Mouse (Mus musculus) bone marrow macrophage, adult 2 months (primary cell): Measurements from ENCODE around the gene Vim. TPM values are rescaled to one million over a fixed set of nuclear protein-coding genes. Genes with fewer than 3 reads are reported as not detected.
A peak's percentile ranks its signal among the peaks of the same experiment; 100 is the strongest.

Experiments used
- H3K27ac ChIP-seq: 2 replicates; pipeline ENCODE4 v1.5.1; 2012; ENCODE audit warnings: low read depth, low read length; ENCODE audit not compliant: insufficient read depth
- H3K4me1 ChIP-seq: 2 replicates; pipeline ENCODE4 v1.6.1; 2012; ENCODE audit warnings: low read length; ENCODE audit not compliant: control insufficient read depth, insufficient read depth
- H3K4me3 ChIP-seq: 2 replicates; pipeline ENCODE4 v1.5.1; 2012; ENCODE audit warnings: mild to moderate bottlenecking, low read length, moderate library complexity; ENCODE audit not compliant: insufficient read depth
- CTCF ChIP-seq: IDR thresholded peaks from 2 replicates; pipeline ENCODE4 v1.5.1; 2012; ENCODE audit warnings: low read depth, mild to moderate bottlenecking, low read length, moderate library complexity
- POLR2A ChIP-seq: IDR thresholded peaks from 2 replicates; pipeline ENCODE4 v1.6.1; 2012; ENCODE audit warnings: mild to moderate bottlenecking, low read depth, low read length, borderline replicate concordance
- polyA plus RNA-seq: library from polyadenylated mRNA; stranded (reverse); fragments of >200 nt; gene quantifications from 2 replicates; pipeline ENCODE4 v1.2.4, GENCODE M21; 2012; ENCODE audit not compliant: missing spikeins, insufficient read depth, insufficient read length

The Vim gene
- polyA plus RNA-seq, 1 experiment = 1,732 TPM

DNA sequence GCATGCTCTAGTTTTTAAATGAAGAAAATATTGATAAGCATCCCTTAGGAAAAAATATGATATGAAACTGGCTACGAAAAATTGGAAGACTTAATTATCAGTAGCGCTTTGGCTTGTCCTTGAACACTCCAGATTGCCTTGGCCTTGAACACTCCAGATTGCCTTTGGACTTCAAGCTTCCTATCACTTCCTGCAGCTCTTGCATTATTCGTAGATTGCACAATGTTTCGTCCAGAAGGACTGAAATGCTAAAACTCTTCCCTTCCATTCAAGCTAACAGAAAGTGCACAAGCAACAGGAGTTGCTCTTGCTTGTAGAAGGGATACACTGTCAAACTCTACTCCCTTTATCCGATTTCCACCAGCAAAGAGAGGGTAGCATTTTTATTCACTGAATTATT is 14.4 kb upstream of the Vim start:
- Histone ChIP-seq H3K4me1 (peaks cover 32% of the 10 kb centered on the region), H3K27ac (peak overlapping the region; percentile 57), H3K4me3 (no peak overlapping the region)
- no peak for TF ChIP-seq CTCF
- TF ChIP-seq POLR2A = no peak

GRCm38 (mm10) chr2:13559729-13560128 is 14.0 kb upstream of the Vim start:
- no peak for TF ChIP-seq CTCF
- TF ChIP-seq POLR2A = no peak
- H3K4me3 ChIP-seq = no peak overlapping the region
- peak overlapping the region; percentile 11; the same call in 1 of the 2 replicates for H3K27ac ChIP-seq
- peaks cover 32% of the 10 kb centered on the region for H3K4me1 ChIP-seq

DNA sequence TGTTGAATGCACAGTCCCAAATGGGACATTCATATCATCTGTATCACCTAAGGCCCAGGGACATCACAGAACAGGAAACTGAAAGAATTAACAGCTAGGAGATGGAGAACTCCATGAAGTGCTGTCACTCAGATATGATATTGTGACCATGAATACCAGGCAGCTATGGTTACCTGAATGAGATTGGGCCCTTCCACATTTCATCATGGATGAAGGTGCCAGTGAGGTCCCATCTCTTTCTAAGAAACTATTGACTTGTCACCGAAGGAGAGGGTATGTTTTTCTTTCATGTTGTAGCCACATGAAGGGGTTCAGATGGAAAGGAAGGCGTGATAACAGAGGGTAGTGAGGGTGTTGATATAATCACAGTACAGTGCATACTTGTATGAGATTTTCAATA is 13.3 kb upstream of the Vim start:
- Histone ChIP-seq H3K4me1 (peaks cover 32% of the 10 kb centered on the region), H3K27ac (no peak overlapping the region), H3K4me3 (no peak overlapping the region)
- TF ChIP-seq CTCF = no peak
- no peak for TF ChIP-seq POLR2A

DNA sequence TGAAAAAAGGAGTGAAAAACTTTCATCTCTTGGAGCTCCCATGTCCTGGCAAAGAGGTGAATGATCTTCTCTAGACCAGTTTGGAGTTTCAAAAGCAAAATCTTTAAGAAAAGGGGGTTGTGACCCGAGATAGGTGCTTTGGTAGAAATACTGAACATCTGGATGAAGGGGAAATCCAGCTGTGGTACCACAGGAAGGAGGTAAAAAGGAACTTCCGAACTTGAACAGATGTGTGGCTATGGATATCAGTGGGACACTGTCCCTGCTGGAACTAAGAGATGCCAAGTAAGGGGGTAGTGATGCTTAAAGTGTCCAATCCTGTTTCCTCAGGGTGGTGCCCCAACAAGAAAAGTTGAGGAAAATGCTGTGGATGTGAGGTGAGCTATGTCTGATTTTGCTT is 3.6 kb upstream of the Vim start:
- no peak overlapping the region for H3K27ac ChIP-seq
- TF ChIP-seq CTCF (no peak), POLR2A (no peak)
- no peak overlapping the region for H3K4me3 ChIP-seq
- H3K4me1 ChIP-seq = peaks cover 10% of the 10 kb centered on the region

- no peak for TF ChIP-seq POLR2A
- Histone ChIP-seq H3K4me1 (peaks cover 15% of the 10 kb centered on the region), H3K4me3 (peak overlapping the region; percentile 80), H3K27ac (peak overlapping the region; percentile 100)
Observed at GRCm38 (mm10) chr2:13572101-13572553, 1.6 kb upstream of the Vim start.

DNA sequence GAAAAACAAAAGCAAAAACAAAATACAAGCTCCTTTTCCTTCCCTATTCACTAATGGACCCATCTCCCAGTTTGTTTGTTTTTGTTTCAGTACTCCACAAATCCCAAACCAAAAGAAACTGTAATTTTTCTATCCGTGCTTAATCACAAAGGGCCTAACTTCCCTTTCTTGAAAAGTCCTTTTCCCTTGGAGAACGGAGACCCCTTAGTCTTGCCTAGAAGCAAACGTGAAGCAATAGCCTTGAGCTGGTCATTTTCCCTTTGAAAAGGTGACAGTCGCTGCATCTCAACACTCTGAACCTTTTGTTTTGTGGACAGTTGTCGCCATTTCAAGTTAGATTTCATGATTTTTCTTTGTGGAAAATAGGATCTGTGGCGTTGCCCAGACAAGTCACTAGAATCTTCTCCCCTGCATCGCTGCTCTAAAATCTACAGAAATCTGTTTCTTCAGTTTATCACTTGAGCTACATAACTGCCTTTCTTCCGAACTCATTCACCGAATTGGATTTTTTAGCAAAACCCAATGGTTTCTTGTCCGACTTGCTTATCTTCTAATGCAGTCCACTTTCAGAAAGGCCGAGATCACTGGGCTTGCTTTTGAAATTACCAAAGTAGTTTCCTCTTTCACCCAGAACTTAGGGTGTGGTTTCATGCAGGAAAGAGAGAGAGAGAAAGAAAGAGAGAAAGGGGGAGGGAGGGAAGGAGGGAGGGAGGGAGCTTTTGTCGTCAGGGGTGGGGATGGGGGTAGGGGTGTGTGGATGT is 900 bp upstream of the Vim start:
- Histone ChIP-seq H3K27ac (peak overlapping the region; percentile 100), H3K4me1 (peaks cover 15% of the 10 kb centered on the region), H3K4me3 (peak overlapping the region; percentile 80)
- TF ChIP-seq CTCF (no peak), POLR2A (no peak)

- H3K4me3 ChIP-seq = peak overlapping the region; percentile 80
- peak overlapping the region; percentile 100 for H3K27ac ChIP-seq
- H3K4me1 ChIP-seq = peaks cover 23% of the 10 kb centered on the region
- TF ChIP-seq POLR2A (peak; percentile 95), CTCF (no peak)
Observed at GRCm38 (mm10) chr2:13574066-13574800, 506 bp downstream of the Vim start.

DNA sequence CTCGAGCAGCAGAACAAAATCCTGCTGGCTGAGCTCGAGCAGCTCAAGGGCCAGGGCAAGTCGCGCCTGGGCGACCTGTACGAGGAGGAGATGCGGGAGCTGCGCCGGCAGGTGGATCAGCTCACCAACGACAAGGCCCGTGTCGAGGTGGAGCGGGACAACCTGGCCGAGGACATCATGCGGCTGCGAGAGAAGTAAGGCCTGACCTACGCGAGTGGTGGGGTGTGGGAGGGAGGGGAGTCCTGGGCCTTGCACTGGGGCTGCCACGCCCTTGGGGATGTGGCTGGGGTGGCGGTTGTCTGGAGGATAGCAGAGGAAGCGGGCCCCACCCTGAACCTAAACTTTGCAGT is 1.0 kb downstream of the Vim start:
- peak overlapping the region; percentile 80 for H3K4me3 ChIP-seq
- TF ChIP-seq CTCF = no peak
- H3K27ac ChIP-seq = peak overlapping the region; percentile 100
- H3K4me1 ChIP-seq = peaks cover 23% of the 10 kb centered on the region

DNA sequence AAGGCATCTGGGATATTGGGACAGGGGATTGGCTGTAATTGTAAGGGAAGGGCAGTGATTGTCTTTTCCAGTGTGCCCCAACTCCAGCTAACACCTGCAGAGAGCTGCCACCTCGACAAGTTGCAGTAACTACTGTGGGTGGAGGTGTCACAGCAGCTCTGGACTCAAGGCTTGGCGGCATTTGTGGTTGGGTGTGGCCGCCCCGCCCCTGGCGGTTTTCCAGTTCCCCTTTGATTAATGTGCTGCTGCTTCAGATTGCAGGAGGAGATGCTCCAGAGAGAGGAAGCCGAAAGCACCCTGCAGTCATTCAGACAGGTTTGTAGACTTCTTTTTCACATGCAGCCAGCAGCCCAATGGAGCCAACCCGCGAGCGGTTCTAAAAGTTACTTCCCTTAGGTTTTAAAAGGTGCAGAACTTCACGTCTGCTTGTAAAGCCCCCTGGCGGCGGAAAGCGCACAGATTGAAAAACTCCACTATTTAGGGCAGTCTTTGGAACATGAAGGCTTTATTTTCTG is 1.6 kb downstream of the Vim start:
- TF ChIP-seq CTCF (peak; percentile 84), POLR2A (no peak)
- peak overlapping the region; percentile 100 for H3K27ac ChIP-seq
- H3K4me1 ChIP-seq = peaks cover 22% of the 10 kb centered on the region
- H3K4me3 ChIP-seq = peak overlapping the region; percentile 80

DNA sequence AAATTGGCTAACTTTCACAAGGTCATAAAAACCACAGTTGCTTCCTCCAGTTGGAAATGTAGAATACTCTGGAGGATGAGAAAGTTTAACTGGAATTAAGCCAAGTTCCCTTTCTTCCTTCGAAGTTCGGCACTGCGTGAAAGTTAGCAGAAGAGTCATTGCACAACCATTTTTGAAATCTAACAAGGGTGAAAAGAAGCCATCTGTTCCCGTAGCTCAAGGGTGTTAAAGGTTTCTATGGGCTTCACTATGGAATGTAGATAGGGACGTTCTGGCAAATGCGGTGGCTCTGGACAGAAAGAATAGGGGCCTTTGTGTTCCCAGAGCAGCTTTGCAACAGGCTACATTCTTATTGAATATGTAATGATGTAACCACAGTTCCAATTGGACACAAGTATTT is 2.2 kb downstream of the Vim start:
- H3K4me3 ChIP-seq = peak overlapping the region; percentile 80
- H3K4me1 ChIP-seq = peaks cover 22% of the 10 kb centered on the region
- no peak for TF ChIP-seq CTCF
- no peak for TF ChIP-seq POLR2A
- H3K27ac ChIP-seq = peak overlapping the region; percentile 100
